Mouse (Mus musculus): ENCODE results near the gene Rab7. TPM values are rescaled to one million over a fixed set of nuclear protein-coding genes. Genes with fewer than 3 reads are reported as not detected.

The Rab7 gene
- polyA plus RNA-seq, 1 experiment from 2014 or later: 231 TPM

GRCm38 (mm10) chr6:87995519-87995918 lies 49.6 kb downstream of the Rab7 start:
- 81% methylated on average over 4 of the region's 4 CpGs for WGBS
- Histone ChIP-seq H3K4me2 (ENCODE audit: low read depth, low read length) (no peak overlapping the region), H3K36me3 (replicated peaks; ENCODE audit: control insufficient read depth, insufficient read depth, low read depth, low read length) (no peaks in the 10 kb centered on the region; the same call in 1 of the 2 replicates), H3K27ac (replicated peaks; ENCODE audit: low read depth, low read length) (no peak overlapping the region), H3K9ac (replicated peaks; ENCODE audit: low read length) (no peak overlapping the region), H3K27me3 (ENCODE audit: control insufficient read depth, insufficient read depth, low read length) (no peaks in the 10 kb centered on the region), H3K9me3 (replicated peaks; ENCODE audit: control insufficient read depth, low read length) (no peaks in the 10 kb centered on the region), H3K4me1 (ENCODE audit: control insufficient read depth, insufficient read depth, low read length) (peaks cover 3% of the 10 kb centered on the region), H3K4me3 (ENCODE audit: low read depth, low read length) (no peak overlapping the region)
- DNase-seq (ENCODE audit: low spot score) (no peak), ATAC-seq (replicated peaks; ENCODE audit: insufficient number of reproducible peaks, low FRiP score, low TSS enrichment, low read depth) (no peak)

GRCm38 (mm10) chr6:87993790-87994571 lies 51.1 kb downstream of the Rab7 start:
- Histone ChIP-seq H3K36me3 (replicated peaks; ENCODE audit: control insufficient read depth, insufficient read depth, low read depth, low read length) (no peaks in the 10 kb centered on the region; the same call in 1 of the 2 replicates), H3K27ac (replicated peaks; ENCODE audit: low read depth, low read length) (peak overlapping the region; percentile 60; the same call in 1 of the 2 replicates), H3K27me3 (ENCODE audit: control insufficient read depth, insufficient read depth, low read length) (no peaks in the 10 kb centered on the region), H3K4me3 (ENCODE audit: low read depth, low read length) (0 out of 2 replicates have a peak overlapping the region, but pooled peaks have one; percentile 15), H3K4me1 (ENCODE audit: control insufficient read depth, insufficient read depth, low read length) (peaks cover 3% of the 10 kb centered on the region), H3K9ac (replicated peaks; ENCODE audit: low read length) (peak overlapping the region; percentile 43), H3K4me2 (ENCODE audit: low read depth, low read length) (peak overlapping the region; percentile 50), H3K9me3 (replicated peaks; ENCODE audit: control insufficient read depth, low read length) (no peaks in the 10 kb centered on the region)
- DNase-seq (ENCODE audit: low spot score) (peak; percentile 88), ATAC-seq (replicated peaks; ENCODE audit: insufficient number of reproducible peaks, low FRiP score, low TSS enrichment, low read depth) (peak; percentile 86)
- WGBS: 4% methylated on average over 18 of the region's 18 CpGs

GRCm38 (mm10) chr6:87992733-87993132 lies 52.3 kb downstream of the Rab7 start:
- no peak overlapping the region for H3K9ac ChIP-seq (replicated peaks; ENCODE audit: low read length)
- ATAC-seq (replicated peaks; ENCODE audit: insufficient number of reproducible peaks, low FRiP score, low TSS enrichment, low read depth): peak; percentile 22; the same call in 1 of the 2 replicates
- 0 out of 2 replicates have a peak overlapping the region, but pooled peaks have one; percentile 19 for H3K4me2 ChIP-seq (ENCODE audit: low read depth, low read length)
- DNase-seq (ENCODE audit: low spot score): peak; percentile 70
- 11% methylated on average over 6 of the region's 6 CpGs for WGBS
- no peaks in the 10 kb centered on the region for H3K27me3 ChIP-seq (ENCODE audit: control insufficient read depth, insufficient read depth, low read length)
- peaks cover 3% of the 10 kb centered on the region for H3K4me1 ChIP-seq (ENCODE audit: control insufficient read depth, insufficient read depth, low read length)
- H3K36me3 ChIP-seq (replicated peaks; ENCODE audit: control insufficient read depth, insufficient read depth, low read depth, low read length): no peaks in the 10 kb centered on the region; the same call in 1 of the 2 replicates
- H3K27ac ChIP-seq (replicated peaks; ENCODE audit: low read depth, low read length): no peak overlapping the region; the same call in 1 of the 2 replicates
- no peaks in the 10 kb centered on the region for H3K9me3 ChIP-seq (replicated peaks; ENCODE audit: control insufficient read depth, low read length)
- no peak overlapping the region for H3K4me3 ChIP-seq (ENCODE audit: low read depth, low read length)

- no peak for DNase-seq (ENCODE audit: low spot score)
- Histone ChIP-seq H3K9me3 (replicated peaks; ENCODE audit: control insufficient read depth, low read length) (no peaks in the 10 kb centered on the region), H3K4me3 (ENCODE audit: low read depth, low read length) (no peak overlapping the region), H3K4me2 (ENCODE audit: low read depth, low read length) (no peak overlapping the region), H3K4me1 (ENCODE audit: control insufficient read depth, insufficient read depth, low read length) (peaks cover 3% of the 10 kb centered on the region), H3K9ac (replicated peaks; ENCODE audit: low read length) (no peak overlapping the region), H3K36me3 (replicated peaks; ENCODE audit: control insufficient read depth, insufficient read depth, low read depth, low read length) (no peaks in the 10 kb centered on the region; the same call in none of the 2 replicates), H3K27ac (replicated peaks; ENCODE audit: low read depth, low read length) (no peak overlapping the region), H3K27me3 (ENCODE audit: control insufficient read depth, insufficient read depth, low read length) (no peaks in the 10 kb centered on the region)
- no peak for ATAC-seq (replicated peaks; ENCODE audit: insufficient number of reproducible peaks, low FRiP score, low TSS enrichment, low read depth)
- 76% methylated on average over 1 of the region's 1 CpGs for WGBS
Measured at GRCm38 (mm10) chr6:87991886-87992285, 53.2 kb downstream of the Rab7 start.

GRCm38 (mm10) chr6:87991216-87991615 lies 53.9 kb downstream of the Rab7 start:
- Histone ChIP-seq H3K27me3 (ENCODE audit: control insufficient read depth, insufficient read depth, low read length) (no peaks in the 10 kb centered on the region), H3K4me1 (ENCODE audit: control insufficient read depth, insufficient read depth, low read length) (peaks cover 3% of the 10 kb centered on the region), H3K9me3 (replicated peaks; ENCODE audit: control insufficient read depth, low read length) (no peaks in the 10 kb centered on the region), H3K27ac (replicated peaks; ENCODE audit: low read depth, low read length) (no peak overlapping the region), H3K4me3 (ENCODE audit: low read depth, low read length) (no peak overlapping the region), H3K36me3 (replicated peaks; ENCODE audit: control insufficient read depth, insufficient read depth, low read depth, low read length) (no peaks in the 10 kb centered on the region; the same call in none of the 2 replicates), H3K9ac (replicated peaks; ENCODE audit: low read length) (no peak overlapping the region), H3K4me2 (ENCODE audit: low read depth, low read length) (no peak overlapping the region)
- WGBS: 83% methylated on average over 4 of the region's 4 CpGs
- no peak for DNase-seq (ENCODE audit: low spot score)
- no peak for ATAC-seq (replicated peaks; ENCODE audit: insufficient number of reproducible peaks, low FRiP score, low TSS enrichment, low read depth)

GRCm38 (mm10) chr6:87982506-87982905 lies 62.6 kb downstream of the Rab7 start:
- H3K4me2 ChIP-seq (ENCODE audit: low read depth, low read length): peak overlapping the region; percentile 76
- WGBS: 68% methylated on average over 9 of the region's 9 CpGs
- peaks cover 4% of the 10 kb centered on the region for H3K36me3 ChIP-seq (replicated peaks; ENCODE audit: control insufficient read depth, insufficient read depth, low read depth, low read length)
- ATAC-seq (replicated peaks; ENCODE audit: insufficient number of reproducible peaks, low FRiP score, low TSS enrichment, low read depth): no peak
- peak overlapping the region; percentile 97; the same call in 1 of the 2 replicates for H3K9ac ChIP-seq (replicated peaks; ENCODE audit: low read length)
- peaks cover 2% of the 10 kb centered on the region; the same call in 1 of the 2 replicates for H3K4me1 ChIP-seq (ENCODE audit: control insufficient read depth, insufficient read depth, low read length)
- no peak overlapping the region for H3K27ac ChIP-seq (replicated peaks; ENCODE audit: low read depth, low read length)
- H3K4me3 ChIP-seq (ENCODE audit: low read depth, low read length): peak overlapping the region; percentile 97
- H3K9me3 ChIP-seq (replicated peaks; ENCODE audit: control insufficient read depth, low read length): no peaks in the 10 kb centered on the region
- DNase-seq (ENCODE audit: low spot score): no peak
- H3K27me3 ChIP-seq (ENCODE audit: control insufficient read depth, insufficient read depth, low read length): no peaks in the 10 kb centered on the region

- Histone ChIP-seq H3K9me3 (replicated peaks; ENCODE audit: control insufficient read depth, low read length) (no peaks in the 10 kb centered on the region), H3K9ac (replicated peaks; ENCODE audit: low read length) (peak within 1 kb of the TSS; percentile 97), H3K27ac (replicated peaks; ENCODE audit: low read depth, low read length) (peak within 1 kb of the TSS; percentile 93), H3K4me1 (ENCODE audit: control insufficient read depth, insufficient read depth, low read length) (peaks cover 2% of the 10 kb centered on the region; the same call in 1 of the 2 replicates), H3K27me3 (ENCODE audit: control insufficient read depth, insufficient read depth, low read length) (no peaks in the 10 kb centered on the region), H3K36me3 (replicated peaks; ENCODE audit: control insufficient read depth, insufficient read depth, low read depth, low read length) (peaks cover 4% of the 10 kb centered on the region), H3K4me3 (ENCODE audit: low read depth, low read length) (peak within 1 kb of the TSS; percentile 97), H3K4me2 (ENCODE audit: low read depth, low read length) (peak within 1 kb of the TSS; percentile 76)
- DNase-seq (ENCODE audit: low spot score) (peak; percentile 91), ATAC-seq (replicated peaks; ENCODE audit: insufficient number of reproducible peaks, low FRiP score, low TSS enrichment, low read depth) (peak; percentile 70)
- WGBS: under 1% methylated on average over 55 of the region's 55 CpGs
Measured at GRCm38 (mm10) chr6:87981547-87982256, 63.4 kb downstream of the Rab7 start, which contains the start of gene H1fx. Gene H1fx, minus strand, starts transcription at chr6:87981637.

Measured in embryonic facial prominence, embryonic 11.5 days (tissue).